Mouse (Mus musculus): ENCODE measurements around the gene Ide.

DNA sequence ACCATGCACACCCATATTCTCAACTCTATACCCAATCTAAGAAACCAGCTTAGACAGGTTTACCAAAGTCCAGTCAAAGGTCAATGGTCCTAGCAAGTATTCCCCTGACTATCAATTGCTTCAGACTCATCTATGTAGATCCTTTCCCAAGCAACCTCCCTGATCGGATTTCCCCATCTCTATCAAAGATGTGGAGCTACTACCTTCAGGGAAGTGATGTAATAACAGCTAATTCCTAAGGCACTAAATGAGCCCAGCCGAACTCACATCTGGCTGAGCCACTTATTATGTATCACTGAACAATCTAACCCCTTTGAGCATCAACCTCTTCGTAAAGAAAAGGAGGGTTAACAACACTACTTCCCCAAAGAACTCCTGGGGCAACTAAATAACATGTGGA lies 15.1 kb upstream of the Ide start:
- no peak for TF ChIP-seq EP300 (IDR thresholded peaks at IDR 0.05; ENCODE audit: low read depth)
- TF ChIP-seq CTCF (IDR thresholded peaks at IDR 0.05; ENCODE audit: low read depth), result no peak

All from liver, embryonic 14.5 days (tissue).